Mouse (Mus musculus) embryonic facial prominence, embryonic 10.5 days (tissue): ENCODE data around the gene Oaz2. TPM values are rescaled to one million over a fixed set of nuclear protein-coding genes. Genes with fewer than 3 reads are reported as not detected.

Experiments used
- DNase-seq: peaks from one replicate; pipeline ENCODE4 v3.0.0-alpha.2; 2017; ENCODE audit warnings: low spot score
- H3K27ac ChIP-seq: fragments of 300-500 bp; sonication (generic); replicated peaks from 2 replicates; pipeline ENCODE4 v1.5.1; 2016; ENCODE audit warnings: mild to moderate bottlenecking
- H3K27me3 ChIP-seq: fragments of 300-500 bp; sonication (generic); replicated peaks from 2 replicates; pipeline ENCODE4 v1.6.1; 2016; ENCODE audit warnings: low read depth, mild to moderate bottlenecking; ENCODE audit not compliant: poor library complexity, severe bottlenecking
- H3K36me3 ChIP-seq: fragments of 300-500 bp; sonication (generic); replicated peaks from 2 replicates; pipeline ENCODE4 v1.6.1; 2016; ENCODE audit warnings: mild to moderate bottlenecking, moderate library complexity
- H3K4me1 ChIP-seq: fragments of 300-500 bp; sonication (generic); 2 replicates; pipeline ENCODE4 v1.6.1; 2016
- H3K4me3 ChIP-seq: fragments of 300-500 bp; sonication (generic); 2 replicates; pipeline ENCODE4 v1.5.1; 2016; ENCODE audit warnings: mild to moderate bottlenecking, moderate library complexity
- H3K9me3 ChIP-seq: fragments of 300-500 bp; sonication (generic); 2 replicates; pipeline ENCODE4 v1.6.1; 2016; ENCODE audit warnings: mild to moderate bottlenecking
- WGBS: fragments of 180-500 bp; shearing (Covaris S2); methylation state at CpG from one replicate; pipeline ENCODE4 v1.1.7; 2016; 5-methylcytosine and 5-hydroxymethylcytosine counted together
- polyA plus RNA-seq: library from polyadenylated mRNA; unstranded; fragments of >200 nt; fragmentation: Nextera tagmentation; extraction: Ambion mirVana; gene quantifications from 2 replicates; pipeline ENCODE4 v1.2.1, GENCODE M21; 2016

The Oaz2 gene
- 251 and 270 TPM in 2 replicates for polyA plus RNA-seq

GRCm38 (mm10) chr9:65667701-65668100 lies at the start of gene Oaz2:
TSS of gene Oaz2 (plus strand) at chr9:65668001.
- H3K9me3 ChIP-seq, result no peaks in the 10 kb centered on the region
- no peak within 1 kb of the TSS for H3K27ac ChIP-seq
- WGBS, result 91% methylated on average over 8 of the region's 8 CpGs
- no peak within 1 kb of the TSS for H3K4me3 ChIP-seq
- peaks cover 10% of the 10 kb centered on the region for H3K4me1 ChIP-seq
- DNase-seq, result no peak
- no peaks in the 10 kb centered on the region for H3K27me3 ChIP-seq
- H3K36me3 ChIP-seq, result no peaks in the 10 kb centered on the region

- DNase-seq, result no peak
- Histone ChIP-seq H3K36me3 (no peaks in the 10 kb centered on the region), H3K9me3 (no peaks in the 10 kb centered on the region), H3K27me3 (no peaks in the 10 kb centered on the region), H3K4me3 (no peak overlapping the region), H3K4me1 (no peaks in the 10 kb centered on the region), H3K27ac (no peak overlapping the region)
- WGBS, result 54% methylated on average over 3 of the region's 3 CpGs
These were observed 48.5 kb upstream of the Oaz2 start for GRCm38 (mm10) chr9:65619311-65619710.

- peaks cover 6% of the 10 kb centered on the region for H3K27me3 ChIP-seq
- H3K27ac ChIP-seq, result no peak overlapping the region
- 89% methylated on average over 4 of the region's 4 CpGs for WGBS
- no peak overlapping the region for H3K4me3 ChIP-seq
- H3K9me3 ChIP-seq, result no peaks in the 10 kb centered on the region
- H3K36me3 ChIP-seq, result no peaks in the 10 kb centered on the region
- DNase-seq, result no peak
- no peaks in the 10 kb centered on the region for H3K4me1 ChIP-seq
These were observed 46.6 kb upstream of the Oaz2 start for GRCm38 (mm10) chr9:65621196-65621595.

GRCm38 (mm10) chr9:65621666-65622065 lies 46.1 kb upstream of the Oaz2 start:
- Histone ChIP-seq H3K36me3 (no peaks in the 10 kb centered on the region), H3K27me3 (peaks cover 11% of the 10 kb centered on the region), H3K4me3 (no peak overlapping the region), H3K9me3 (no peaks in the 10 kb centered on the region), H3K27ac (no peak overlapping the region), H3K4me1 (no peaks in the 10 kb centered on the region)
- no peak for DNase-seq
- WGBS, result 85% methylated on average over 2 of the region's 2 CpGs

- H3K4me1 ChIP-seq, result no peaks in the 10 kb centered on the region
- no peaks in the 10 kb centered on the region for H3K36me3 ChIP-seq
- no peak overlapping the region for H3K27ac ChIP-seq
- H3K4me3 ChIP-seq, result no peak overlapping the region
- peaks cover 22% of the 10 kb centered on the region for H3K27me3 ChIP-seq
- DNase-seq, result no peak
- H3K9me3 ChIP-seq, result no peaks in the 10 kb centered on the region
- WGBS, result 87% methylated on average over 5 of the region's 5 CpGs
These were observed 45.0 kb upstream of the Oaz2 start for GRCm38 (mm10) chr9:65622826-65623225.

- Histone ChIP-seq H3K9me3 (no peaks in the 10 kb centered on the region), H3K4me3 (no peak overlapping the region), H3K36me3 (no peaks in the 10 kb centered on the region), H3K27ac (no peak overlapping the region), H3K4me1 (peaks cover 6% of the 10 kb centered on the region), H3K27me3 (peaks cover 37% of the 10 kb centered on the region)
- no peak for DNase-seq
- 68% methylated on average over 2 of the region's 2 CpGs for WGBS
These were observed 43.5 kb upstream of the Oaz2 start for GRCm38 (mm10) chr9:65624266-65624665.

- no peaks in the 10 kb centered on the region for H3K36me3 ChIP-seq
- H3K4me3 ChIP-seq, result peak within 1 kb of the TSS; percentile 74
- peaks cover 33% of the 10 kb centered on the region for H3K4me1 ChIP-seq
- DNase-seq, result peak; percentile 54
- no peaks in the 10 kb centered on the region for H3K9me3 ChIP-seq
- peak within 1 kb of the TSS; percentile 85 for H3K27ac ChIP-seq
- peaks cover 79% of the 10 kb centered on the region for H3K27me3 ChIP-seq
- under 1% methylated on average over 40 of the region's 40 CpGs for WGBS
These were observed 38.6 kb upstream of the Oaz2 start, which contains the start of gene Rbpms2 for GRCm38 (mm10) chr9:65629025-65629766. TSS of gene Rbpms2 (plus strand) at chr9:65629648.

GRCm38 (mm10) chr9:65629767-65630630 lies 37.8 kb upstream of the Oaz2 start:
- DNase-seq, result peak; percentile 81
- H3K4me1 ChIP-seq, result peaks cover 33% of the 10 kb centered on the region
- peaks cover 79% of the 10 kb centered on the region for H3K27me3 ChIP-seq
- H3K36me3 ChIP-seq, result no peaks in the 10 kb centered on the region
- under 1% methylated on average over 81 of the region's 83 CpGs for WGBS
- peak overlapping the region; percentile 74 for H3K4me3 ChIP-seq
- peak overlapping the region; percentile 85 for H3K27ac ChIP-seq
- H3K9me3 ChIP-seq, result no peaks in the 10 kb centered on the region

GRCm38 (mm10) chr9:65630631-65631353 lies 37.0 kb upstream of the Oaz2 start:
- Histone ChIP-seq H3K27ac (peak overlapping the region; percentile 85), H3K27me3 (peaks cover 77% of the 10 kb centered on the region), H3K36me3 (no peaks in the 10 kb centered on the region), H3K4me1 (peaks cover 33% of the 10 kb centered on the region), H3K4me3 (peak overlapping the region; percentile 74), H3K9me3 (no peaks in the 10 kb centered on the region)
- peak; percentile 65 for DNase-seq
- WGBS, result under 1% methylated on average over 73 of the region's 78 CpGs

- H3K4me1 ChIP-seq, result peaks cover 33% of the 10 kb centered on the region
- H3K36me3 ChIP-seq, result no peaks in the 10 kb centered on the region
- 9% methylated on average over 16 of the region's 16 CpGs for WGBS
- H3K9me3 ChIP-seq, result no peaks in the 10 kb centered on the region
- DNase-seq, result no peak
- peak overlapping the region; percentile 85 for H3K27ac ChIP-seq
- peaks cover 70% of the 10 kb centered on the region for H3K27me3 ChIP-seq
- peak overlapping the region; percentile 74 for H3K4me3 ChIP-seq
These were observed 36.3 kb upstream of the Oaz2 start for GRCm38 (mm10) chr9:65631354-65632021.

GRCm38 (mm10) chr9:65635766-65636165 lies 32.0 kb upstream of the Oaz2 start:
- WGBS, result 61% methylated on average over 1 of the region's 1 CpGs
- Histone ChIP-seq H3K4me3 (no peak overlapping the region), H3K27me3 (peaks cover 31% of the 10 kb centered on the region), H3K36me3 (no peaks in the 10 kb centered on the region), H3K27ac (no peak overlapping the region), H3K9me3 (no peaks in the 10 kb centered on the region), H3K4me1 (peaks cover 23% of the 10 kb centered on the region)
- no peak for DNase-seq

GRCm38 (mm10) chr9:65636926-65637325 lies 30.9 kb upstream of the Oaz2 start:
- Histone ChIP-seq H3K27me3 (peaks cover 20% of the 10 kb centered on the region), H3K36me3 (no peaks in the 10 kb centered on the region), H3K9me3 (no peaks in the 10 kb centered on the region), H3K27ac (no peak overlapping the region), H3K4me1 (peaks cover 23% of the 10 kb centered on the region), H3K4me3 (no peak overlapping the region)
- WGBS, result 88% methylated on average over 4 of the region's 4 CpGs
- DNase-seq, result no peak
